Mouse (Mus musculus): ENCODE measurements at regions not wholly inside any gene's neighbourhood (a gene's known extent, or its start where the extent isn't known, plus 50 kb on each side); places are given as distances from the start of the nearest gene placed in this dataset.

DNA sequence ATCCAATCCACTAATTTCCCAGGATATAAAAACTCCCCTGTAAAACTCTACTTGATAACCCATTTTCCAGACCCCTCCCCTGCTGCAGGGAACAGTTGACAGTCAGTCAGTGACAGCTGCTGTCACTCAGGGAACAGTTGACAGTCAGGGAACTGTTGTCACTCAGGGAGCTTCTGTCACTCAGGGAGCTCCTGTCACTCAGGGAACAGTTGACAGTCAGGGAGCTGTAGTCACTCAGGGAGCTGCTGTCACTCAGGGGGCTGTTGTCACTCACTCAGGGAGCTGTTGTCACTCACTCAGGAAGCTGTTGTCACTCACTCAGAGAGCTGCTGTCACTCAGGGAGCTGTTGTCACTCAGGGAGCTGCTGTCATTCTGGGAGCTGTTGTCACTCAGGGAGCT, 214.3 kb upstream of the 1700012A03Rik start:
- TF ChIP-seq CTCF (IDR thresholded peaks at IDR 0.05; ENCODE audit: low read depth, low read length) = no peak
- TF ChIP-seq POLR2A (IDR thresholded peaks at IDR 0.05; ENCODE audit: borderline replicate concordance, low read depth, low read length) = no peak

Measured in bone marrow macrophage, adult 2 months (primary cell).